Mouse (Mus musculus) lung, postnatal 0 days (tissue): ENCODE data around the gene H6pd.

Source experiments
- CTCF ChIP-seq: IDR thresholded peaks from 2 replicates; pipeline ENCODE4 v1.5.1; 2016; ENCODE audit warnings: antibody characterized with exemption, mild to moderate bottlenecking
- EP300 ChIP-seq: IDR thresholded peaks from 2 replicates; pipeline ENCODE4 v1.6.1; 2016; ENCODE audit warnings: antibody characterized with exemption, mild to moderate bottlenecking, control low read depth

DNA sequence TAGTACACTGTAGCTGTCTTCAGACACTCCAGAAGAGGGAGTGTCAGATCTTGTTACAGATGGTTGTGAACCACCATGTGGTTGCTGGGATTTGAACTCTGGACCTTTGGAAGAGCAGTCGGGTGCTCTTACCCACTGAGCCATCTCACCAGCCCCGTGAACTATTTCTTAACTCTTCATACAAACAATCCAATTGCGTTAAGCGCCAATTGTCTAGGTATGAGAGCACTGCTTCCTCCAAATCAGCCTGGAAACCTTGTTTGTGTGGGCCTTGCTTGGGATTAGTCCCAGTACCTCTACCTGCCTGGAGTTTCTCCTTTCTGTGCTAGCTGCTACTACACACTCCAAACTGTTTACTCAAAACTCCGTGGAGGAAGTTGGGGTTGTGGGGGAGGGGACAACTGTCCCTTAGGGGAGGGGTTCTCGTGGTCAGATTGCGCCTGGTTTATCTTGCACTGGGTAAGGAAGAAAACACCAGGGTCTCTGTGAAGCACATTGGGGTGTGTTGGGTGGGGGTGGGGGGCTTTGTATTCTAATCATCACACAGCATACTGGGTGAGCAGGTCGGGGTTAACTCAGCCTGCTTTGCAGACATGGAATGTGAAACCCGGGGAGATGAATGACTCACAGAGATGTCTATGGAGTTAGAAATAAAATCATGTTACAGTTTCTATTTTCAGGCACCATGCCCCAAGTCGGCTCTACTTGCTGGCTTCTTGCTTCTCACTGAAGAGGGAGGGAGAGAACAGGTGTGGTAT is 2.9 kb upstream of the H6pd start:
- no peak for TF ChIP-seq CTCF
- TF ChIP-seq EP300 = no peak
